16 mouse cellular contexts compared by ENCODE assay signal in genomic region chr6:54251401-54252191, GRCm38 (mm10).
DNase-seq lines count a peak whose midpoint lies in the region; ATAC-seq and TF ChIP-seq lines count a peak whose summit lies in the region.
"Had no signal": no experiment of that assay in that cellular context is flagged by ENCODE, and none has a peak within 500 bp of the region (broad histone marks: within the 10 kb centered on the region; RNA-seq: fewer than 3 reads in every experiment).

No protein-coding gene starts in this region.

- no peak overlapping the region for H3K27ac ChIP-seq in kidney, embryonic 15.5 days
- H3K27ac ChIP-seq in liver, embryonic 12.5 days, result peak overlapping the region; percentile 48; the same call in 1 of the 2 replicates
- no peak overlapping the region for H3K27ac ChIP-seq in heart, embryonic 12.5 days (ENCODE audit: poor library complexity, severe bottlenecking)
- H3K27ac ChIP-seq: forebrain, embryonic 12.5 days; gastrocnemius, adult 2 months; limb, embryonic 12.5 days; midbrain, embryonic 10.5 days had no signal

- 49% methylated on average over 17 of the region's 17 CpGs for WGBS in kidney, embryonic 15.5 days
- WGBS in liver, embryonic 12.5 days (ENCODE audit: insufficient replicate concordance), result 62% methylated on average over 17 of the region's 17 CpGs
- 63% methylated on average over 17 of the region's 17 CpGs for WGBS in heart, embryonic 12.5 days

- no peak overlapping the region for H3ac ChIP-seq in myocyte (ENCODE audit: control insufficient read depth, insufficient read length)

- no peaks in the 10 kb centered on the region for H3K36me3 ChIP-seq in kidney, embryonic 15.5 days
- no peaks in the 10 kb centered on the region for H3K36me3 ChIP-seq in liver, embryonic 12.5 days
- H3K36me3 ChIP-seq in myocyte (ENCODE audit: control insufficient read depth, insufficient read depth), result no peaks in the 10 kb centered on the region
- H3K36me3 ChIP-seq in heart, embryonic 12.5 days, result no peaks in the 10 kb centered on the region
- H3K36me3 ChIP-seq: forebrain, embryonic 12.5 days; limb, embryonic 12.5 days; midbrain, embryonic 10.5 days had no signal

- no peaks in the 10 kb centered on the region for H3K9me3 ChIP-seq in kidney, embryonic 15.5 days (replicated peaks)
- no peaks in the 10 kb centered on the region for H3K9me3 ChIP-seq in liver, embryonic 12.5 days (replicated peaks)
- H3K9me3 ChIP-seq in heart, embryonic 12.5 days (replicated peaks), result no peaks in the 10 kb centered on the region
- H3K9me3 ChIP-seq: forebrain, embryonic 12.5 days; limb, embryonic 12.5 days; midbrain, embryonic 10.5 days had no signal

- peak; percentile 68 for DNase-seq in kidney, adult 9 months
- DNase-seq in embryo, embryonic 11 days, result peak; percentile 52
- DNase-seq in right cerebral cortex, adult 2 months (ENCODE audit: low spot score in 2 of 2), result no peak
- no peak for DNase-seq in retina, postnatal 1 day
- DNase-seq: cerebellum, adult 18-20 months; gastrocnemius, adult 2 months; right cerebral cortex, adult 18-20 months; thymus, postnatal 4 days had no signal

- peaks cover 50% of the 10 kb centered on the region for H3K4me1 ChIP-seq in kidney, embryonic 15.5 days
- no peaks in the 10 kb centered on the region for H3K4me1 ChIP-seq in liver, embryonic 12.5 days
- peaks cover 24% of the 10 kb centered on the region for H3K4me1 ChIP-seq in heart, embryonic 12.5 days (replicated peaks)

- H3K27me3 ChIP-seq in kidney, embryonic 15.5 days, result no peaks in the 10 kb centered on the region
- no peaks in the 10 kb centered on the region for H3K27me3 ChIP-seq in liver, embryonic 12.5 days (replicated peaks)
- H3K27me3 ChIP-seq in myocyte (ENCODE audit: control insufficient read depth, insufficient read depth, insufficient read length), result no peaks in the 10 kb centered on the region
- H3K27me3 ChIP-seq in heart, embryonic 12.5 days (replicated peaks), result no peaks in the 10 kb centered on the region
- H3K27me3 ChIP-seq: limb, embryonic 12.5 days had no signal

- no peaks in the 10 kb centered on the region for H3K79me2 ChIP-seq in myocyte (ENCODE audit: control insufficient read depth, insufficient read depth)

- no peak for ATAC-seq in kidney, embryonic 15.5 days (replicated peaks; ENCODE audit: low FRiP score)
- peak; percentile 21; the same call in 1 of the 2 replicates for ATAC-seq in liver, embryonic 12.5 days
- ATAC-seq in heart, embryonic 12.5 days (ENCODE audit: insufficient number of reproducible peaks, low FRiP score), result no peak
- ATAC-seq: CD4-positive, CD25-positive, alpha-beta regulatory T cell, adult 4 months had no signal

- TF ChIP-seq POLR2A in myocyte (IDR thresholded peaks at IDR 0.05; ENCODE audit: insufficient read length, low read depth), result no peak

- H3K4me3 ChIP-seq in kidney, embryonic 15.5 days (replicated peaks), result no peak overlapping the region
- H3K4me3 ChIP-seq in liver, embryonic 12.5 days, result no peak overlapping the region
- no peak overlapping the region for H3K4me3 ChIP-seq in myocyte
- no peak overlapping the region for H3K4me3 ChIP-seq in heart, embryonic 12.5 days
- H3K4me3 ChIP-seq: forebrain, embryonic 12.5 days; gastrocnemius, adult 2 months; limb, embryonic 12.5 days; midbrain, embryonic 10.5 days had no signal

- H3K4me2 ChIP-seq in kidney, embryonic 15.5 days, result no peak overlapping the region
- H3K4me2 ChIP-seq in liver, embryonic 12.5 days, result no peak overlapping the region
- peak overlapping the region; percentile 7 for H3K4me2 ChIP-seq in myocyte (ENCODE audit: low read depth)
- H3K4me2 ChIP-seq in heart, embryonic 12.5 days, result no peak overlapping the region
- H3K4me2 ChIP-seq: forebrain, embryonic 12.5 days; limb, embryonic 12.5 days had no signal

- H3K9ac ChIP-seq in kidney, embryonic 15.5 days, result no peak overlapping the region
- H3K9ac ChIP-seq in liver, embryonic 12.5 days, result no peak overlapping the region
- no peak overlapping the region for H3K9ac ChIP-seq in heart, embryonic 12.5 days
- H3K9ac ChIP-seq: forebrain, embryonic 12.5 days; limb, embryonic 12.5 days had no signal

TF ChIP-seq in myocyte, 11 proteins besides CTCF, POLR2A, EP300 and RAD21:
- TF ChIP-seq REST (IDR thresholded peaks at IDR 0.05; ENCODE audit: insufficient read depth, insufficient read length) (no peak), MYOD1 (IDR thresholded peaks at IDR 0.05; ENCODE audit: control insufficient read depth in 1 of 3, insufficient read length in 2 of 3, low read depth in 2 of 3) (no peak), E2F4 (IDR thresholded peaks at IDR 0.05; ENCODE audit: insufficient read depth) (no peak), TCF3 (IDR thresholded peaks at IDR 0.05; ENCODE audit: insufficient read length, low read depth) (no peak), MAX (IDR thresholded peaks at IDR 0.05; ENCODE audit: low read depth) (no peak), TCF12 (IDR thresholded peaks at IDR 0.05; ENCODE audit: insufficient read depth, poor library complexity, severe bottlenecking) (no peak), POLR2AphosphoS2 (IDR thresholded peaks at IDR 0.05; ENCODE audit: insufficient read length, low read depth) (no peak), SRF (IDR thresholded peaks at IDR 0.05; ENCODE audit: control insufficient read depth, insufficient read length, low read depth) (no peak), MYOG (IDR thresholded peaks at IDR 0.05; ENCODE audit: control insufficient read depth in 1 of 3, insufficient read depth in 1 of 3, insufficient read length in 2 of 3, low read depth in 2 of 3) (no peak), CEBPB (IDR thresholded peaks at IDR 0.05; ENCODE audit: insufficient read depth, poor library complexity, severe bottlenecking) (no peak), USF1 (IDR thresholded peaks at IDR 0.05; ENCODE audit: low read depth) (no peak)

Comparison
In these comparisons a context has a peak if more than half of its experiments do, and no peak if none do; other contexts are left out.
1. DNase-seq: peak in kidney, adult 9 months (single experiment) and embryo, embryonic 11 days (single experiment); none in right cerebral cortex, adult 2 months (0 of 2) and retina, postnatal 1 day (single experiment).